15 mouse cellular contexts compared by ENCODE assay signal in the genomic region with DNA sequence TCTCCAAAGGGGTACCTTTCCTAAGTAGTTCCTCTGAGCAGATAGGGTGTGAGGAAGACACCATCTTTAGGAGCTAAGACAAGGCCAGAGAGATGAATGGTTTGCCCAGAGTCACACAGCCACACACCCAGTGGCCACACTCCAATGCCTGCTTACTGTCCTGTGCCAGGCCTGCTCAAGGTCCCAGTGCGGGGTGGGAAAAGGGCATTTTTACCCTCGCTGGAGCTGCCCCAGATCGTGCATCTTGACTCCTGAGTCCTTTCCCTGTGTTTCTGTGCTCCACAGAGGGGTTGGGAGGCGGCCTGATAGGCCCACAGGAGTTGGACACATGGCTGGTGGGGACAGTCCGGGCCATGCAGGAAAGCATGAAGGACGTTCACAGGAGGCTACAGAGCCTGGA. TPM values are rescaled to one million over a fixed set of nuclear protein-coding genes. Genes with fewer than 3 reads are reported as not detected.
DNase-seq lines count a peak whose midpoint lies in the region; ATAC-seq and TF ChIP-seq lines count a peak whose summit lies in the region.
"Had no signal": no experiment of that assay in that cellular context is flagged by ENCODE, and none has a peak within 500 bp of the region (broad histone marks: within the 10 kb centered on the region; RNA-seq: fewer than 3 reads in every experiment).

No protein-coding gene starts in this region.

- peaks cover 13% of the 10 kb centered on the region for H3K4me1 ChIP-seq in kidney, adult 2 months (ENCODE audit: control insufficient read depth, insufficient read depth, low read length)
- H3K4me1 ChIP-seq in kidney, embryonic 14.5 days (ENCODE audit: control insufficient read depth, insufficient read depth, low read length): peaks cover 17% of the 10 kb centered on the region; the same call in 1 of the 2 replicates
- peaks cover 26% of the 10 kb centered on the region for H3K4me1 ChIP-seq in intestine, embryonic 15.5 days (replicated peaks)
- peaks cover 54% of the 10 kb centered on the region for H3K4me1 ChIP-seq in liver, embryonic 16.5 days (ENCODE audit: control insufficient read depth, low read depth, low read length)

- no peak for TF ChIP-seq CTCF in kidney, adult 2 months (conservative IDR thresholded peaks at IDR 0.05; ENCODE audit: insufficient read depth, insufficient read length, low read depth, low read length)

- TF ChIP-seq POLR2A in kidney, adult 2 months (IDR thresholded peaks at IDR 0.05; ENCODE audit: low read depth, low read length): no peak

- no peak overlapping the region for H3K9ac ChIP-seq in kidney, embryonic 14.5 days (ENCODE audit: low read depth, low read length)
- no peak overlapping the region for H3K9ac ChIP-seq in intestine, embryonic 15.5 days
- H3K9ac ChIP-seq in liver, embryonic 16.5 days (ENCODE audit: low read depth, low read length): peak overlapping the region; percentile 87
- H3K9ac ChIP-seq: embryonic facial prominence, embryonic 15.5 days; lung, embryonic 15.5 days had no signal

- no peak overlapping the region for H3K4me2 ChIP-seq in kidney, embryonic 14.5 days (replicated peaks; ENCODE audit: low read depth, low read length)
- H3K4me2 ChIP-seq in intestine, embryonic 15.5 days (replicated peaks): peak overlapping the region; percentile 14; the same call in 1 of the 2 replicates
- peak overlapping the region; percentile 79 for H3K4me2 ChIP-seq in liver, embryonic 16.5 days (ENCODE audit: low read depth, low read length)
- H3K4me2 ChIP-seq: embryonic facial prominence, embryonic 15.5 days; lung, embryonic 15.5 days had no signal

- H3K9me3 ChIP-seq in kidney, embryonic 14.5 days (ENCODE audit: control insufficient read depth, low read length): no peaks in the 10 kb centered on the region
- no peaks in the 10 kb centered on the region for H3K9me3 ChIP-seq in intestine, embryonic 15.5 days
- H3K9me3 ChIP-seq in liver, embryonic 16.5 days (replicated peaks; ENCODE audit: control insufficient read depth, low read length): no peaks in the 10 kb centered on the region
- H3K9me3 ChIP-seq: embryonic facial prominence, embryonic 15.5 days; lung, embryonic 15.5 days had no signal

- no peaks in the 10 kb centered on the region for H3K27me3 ChIP-seq in kidney, adult 2 months (replicated peaks; ENCODE audit: control insufficient read depth, insufficient read depth, low read length)
- no peaks in the 10 kb centered on the region; the same call in 1 of the 2 replicates for H3K27me3 ChIP-seq in kidney, embryonic 14.5 days (ENCODE audit: control insufficient read depth, insufficient read depth, low read length)
- peaks cover 6% of the 10 kb centered on the region; the same call in 1 of the 2 replicates for H3K27me3 ChIP-seq in intestine, embryonic 15.5 days (replicated peaks)
- H3K27me3 ChIP-seq in liver, embryonic 16.5 days (ENCODE audit: control insufficient read depth, insufficient read depth, low read depth, low read length): peaks cover 14% of the 10 kb centered on the region

- DNase-seq in cerebellum, adult 9-11 months: peak; percentile 39
- DNase-seq in cerebellum, adult 8-10 months: no peak
- no peak for DNase-seq in kidney, adult 2 months
- no peak for DNase-seq in thymus, postnatal 10 days (ENCODE audit: low spot score in 2 of 2)
- DNase-seq: heart, postnatal 14 days; left cerebral cortex, postnatal 4 days; right cerebral cortex, postnatal 14 days had no signal

- no peak for ATAC-seq in kidney, embryonic 14.5 days (ENCODE audit: low FRiP score, low TSS enrichment)
- no peak for ATAC-seq in intestine, embryonic 15.5 days
- ATAC-seq in liver, embryonic 16.5 days (ENCODE audit: low read depth): no peak
- ATAC-seq: forebrain, embryonic 14.5 days; hindbrain, postnatal 0 days had no signal

- peak overlapping the region; percentile 94 for H3K27ac ChIP-seq in kidney, adult 2 months (ENCODE audit: insufficient read depth, low read depth, low read length)
- no peak overlapping the region for H3K27ac ChIP-seq in kidney, embryonic 14.5 days (ENCODE audit: low read depth, low read length)
- no peak overlapping the region for H3K27ac ChIP-seq in intestine, embryonic 15.5 days
- H3K27ac ChIP-seq in liver, embryonic 16.5 days (ENCODE audit: low read length): peak overlapping the region; percentile 96
- H3K27ac ChIP-seq: embryonic facial prominence, embryonic 15.5 days; hindbrain, postnatal 0 days; lung, embryonic 15.5 days had no signal

- no peak overlapping the region for H3K4me3 ChIP-seq in kidney, adult 2 months (ENCODE audit: insufficient read depth, low read depth, low read length)
- no peak overlapping the region for H3K4me3 ChIP-seq in kidney, embryonic 14.5 days (ENCODE audit: low read length)
- no peak overlapping the region for H3K4me3 ChIP-seq in intestine, embryonic 15.5 days (replicated peaks)
- peak overlapping the region; percentile 81 for H3K4me3 ChIP-seq in liver, embryonic 16.5 days (ENCODE audit: low read depth, low read length)
- H3K4me3 ChIP-seq: embryonic facial prominence, embryonic 15.5 days; lung, embryonic 15.5 days had no signal

- WGBS in kidney, adult 2 months: 68% methylated on average over 6 of the region's 6 CpGs
- 85% methylated on average over 6 of the region's 6 CpGs for WGBS in kidney, embryonic 14.5 days
- 81% methylated on average over 6 of the region's 6 CpGs for WGBS in intestine, embryonic 15.5 days
- 78% methylated on average over 6 of the region's 6 CpGs for WGBS in liver, embryonic 16.5 days (ENCODE audit: insufficient replicate concordance)

- no peaks in the 10 kb centered on the region; the same call in 1 of the 2 replicates for H3K36me3 ChIP-seq in kidney, adult 2 months (ENCODE audit: control insufficient read depth, insufficient read depth, low read length)
- H3K36me3 ChIP-seq in kidney, embryonic 14.5 days (ENCODE audit: control insufficient read depth, insufficient read depth, low read length): no peaks in the 10 kb centered on the region
- peaks cover 3% of the 10 kb centered on the region; the same call in 1 of the 2 replicates for H3K36me3 ChIP-seq in intestine, embryonic 15.5 days
- peaks cover 3% of the 10 kb centered on the region; the same call in 1 of the 2 replicates for H3K36me3 ChIP-seq in liver, embryonic 16.5 days (ENCODE audit: control insufficient read depth, insufficient read depth)
- H3K36me3 ChIP-seq: embryonic facial prominence, embryonic 15.5 days; lung, embryonic 15.5 days had no signal

RNA-seq across cellular contexts. Expression of a gene that starts 4.3 kb away (rescaled TPM):
- polyA plus RNA-seq in kidney, adult 2 months (2012; rRNA removed): 119 and 130 TPM in 2 replicates
- polyA plus RNA-seq in kidney, embryonic 14.5 days (2014; fragmentation: Nextera tagmentation; extraction: Ambion mirVana): 15.8 and 16.9 TPM in 2 replicates
- 17.4 and 22.0 TPM in 2 replicates for polyA plus RNA-seq in intestine, embryonic 15.5 days (2015; fragmentation: Nextera tagmentation; extraction: Ambion mirVana)
- polyA plus RNA-seq in liver, embryonic 16.5 days (2015; fragmentation: Nextera tagmentation; extraction: Ambion mirVana): 51.3 and 54.4 TPM in 2 replicates

RNA-seq across cellular contexts. Expression of a gene that starts 4.4 kb away (rescaled TPM):
- 14.9 and 18.1 TPM in 2 replicates for polyA plus RNA-seq in kidney, adult 2 months (2012; rRNA removed)
- 3.2 and 4.4 TPM in 2 replicates for polyA plus RNA-seq in kidney, embryonic 14.5 days (2014; fragmentation: Nextera tagmentation; extraction: Ambion mirVana)
- 1.8 and 2.0 TPM in 2 replicates for polyA plus RNA-seq in intestine, embryonic 15.5 days (2015; fragmentation: Nextera tagmentation; extraction: Ambion mirVana)
- polyA plus RNA-seq in liver, embryonic 16.5 days (2015; fragmentation: Nextera tagmentation; extraction: Ambion mirVana): 0.40 and 0.58 TPM in 2 replicates
- polyA plus RNA-seq: G1E had no signal

RNA-seq across cellular contexts. Expression of a gene that starts 10.2 kb away (rescaled TPM):
- polyA plus RNA-seq in kidney, adult 2 months (2012; rRNA removed): 24.9 and 26.4 TPM in 2 replicates
- 7.1 and 8.9 TPM in 2 replicates for polyA plus RNA-seq in kidney, embryonic 14.5 days (2014; fragmentation: Nextera tagmentation; extraction: Ambion mirVana)
- polyA plus RNA-seq in intestine, embryonic 15.5 days (2015; fragmentation: Nextera tagmentation; extraction: Ambion mirVana): 4.1 and 4.7 TPM in 2 replicates
- polyA plus RNA-seq in liver, embryonic 16.5 days (2015; fragmentation: Nextera tagmentation; extraction: Ambion mirVana): 1.7 and 1.9 TPM in 2 replicates

RNA-seq across cellular contexts. Expression of a gene that starts 26.4 kb away (rescaled TPM):
- polyA plus RNA-seq in kidney, adult 2 months (2012; rRNA removed): 3.8 and 4.0 TPM in 2 replicates
- polyA plus RNA-seq in kidney, embryonic 14.5 days (2014; fragmentation: Nextera tagmentation; extraction: Ambion mirVana): 8.3 and 10.3 TPM in 2 replicates
- polyA plus RNA-seq in intestine, embryonic 15.5 days (2015; fragmentation: Nextera tagmentation; extraction: Ambion mirVana): 7.9 and 8.8 TPM in 2 replicates
- polyA plus RNA-seq in liver, embryonic 16.5 days (2015; fragmentation: Nextera tagmentation; extraction: Ambion mirVana): 5.2 and 5.7 TPM in 2 replicates

Comparison
In these comparisons a context has a peak if more than half of its experiments do, and no peak if none do; other contexts are left out.
1. H3K27ac ChIP-seq: peak in kidney, adult 2 months (single experiment) and liver, embryonic 16.5 days (single experiment); none in kidney, embryonic 14.5 days (single experiment) and intestine, embryonic 15.5 days (single experiment).